Mouse (Mus musculus): ENCODE results near the gene Brms1l.
A peak's percentile ranks its signal among the peaks of the same experiment; 100 is the strongest.

DNA sequence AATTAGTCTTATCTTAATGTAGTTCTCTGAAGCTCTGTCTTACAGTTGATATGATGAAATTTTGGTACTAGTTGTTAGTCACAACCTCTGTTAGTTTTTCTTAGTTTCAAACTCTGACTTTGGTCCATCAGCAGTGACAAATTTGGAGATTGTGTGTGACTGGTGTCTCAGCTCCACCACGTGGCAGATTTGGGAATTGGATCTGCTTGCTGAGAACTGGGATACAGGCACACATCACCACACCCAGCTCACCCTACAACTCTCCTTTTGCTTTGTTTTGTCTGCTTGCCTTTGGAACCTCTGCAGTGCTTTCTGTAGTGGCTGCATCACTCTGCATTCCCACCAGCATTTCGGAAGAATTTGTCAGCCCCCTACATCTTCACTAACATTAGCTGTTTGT, 5.0 kb upstream of the Brms1l start:
- TF ChIP-seq CTCF (IDR thresholded peaks at IDR 0.05; ENCODE audit: control insufficient read depth, insufficient read depth, insufficient read length) (peak; percentile 77), MAX (IDR thresholded peaks at IDR 0.05) (peak; percentile 62), USF1 (IDR thresholded peaks at IDR 0.05; ENCODE audit: low read depth) (peak; percentile 55), FOSL1 (IDR thresholded peaks at IDR 0.05; ENCODE audit: insufficient read depth, low read length, poor library complexity, severe bottlenecking) (no peak), MYOD1 (IDR thresholded peaks at IDR 0.05; ENCODE audit: control insufficient read depth, insufficient read length, low read depth) (no peak)

Measured in C2C12 (cell line).